Mouse (Mus musculus): Measurements from ENCODE around the gene Itgb6.

Itgb6 gene

GRCm38 (mm10) chr2:60712483-60712882 is 10.0 kb downstream of the Itgb6 start:
- no peak for DNase-seq

GRCm38 (mm10) chr2:60711098-60711880 is 11.2 kb downstream of the Itgb6 start:
- no peak for DNase-seq

GRCm38 (mm10) chr2:60710317-60710716 is 12.1 kb downstream of the Itgb6 start:
- no peak for DNase-seq

GRCm38 (mm10) chr2:60708671-60709070 is 13.8 kb downstream of the Itgb6 start:
- DNase-seq = no peak

GRCm38 (mm10) chr2:60706866-60707265 is 15.6 kb downstream of the Itgb6 start:
- no peak for DNase-seq

- no peak for DNase-seq
Observed at GRCm38 (mm10) chr2:60705426-60705825, 17.0 kb downstream of the Itgb6 start.

GRCm38 (mm10) chr2:60703315-60703714 is 19.1 kb downstream of the Itgb6 start:
- DNase-seq = no peak

GRCm38 (mm10) chr2:60700956-60701355 is 21.5 kb downstream of the Itgb6 start:
- DNase-seq = no peak

GRCm38 (mm10) chr2:60700013-60700412 is 22.4 kb downstream of the Itgb6 start:
- no peak for DNase-seq

GRCm38 (mm10) chr2:60699591-60699990 is 22.9 kb downstream of the Itgb6 start:
- no peak for DNase-seq

- DNase-seq = peak; percentile 11
Observed at GRCm38 (mm10) chr2:60698155-60698554, 24.3 kb downstream of the Itgb6 start.

GRCm38 (mm10) chr2:60697530-60697929 is 24.9 kb downstream of the Itgb6 start:
- DNase-seq = no peak

GRCm38 (mm10) chr2:60696559-60696958 is 25.9 kb downstream of the Itgb6 start:
- no peak for DNase-seq

GRCm38 (mm10) chr2:60695706-60696105 is 26.7 kb downstream of the Itgb6 start:
- DNase-seq = no peak

GRCm38 (mm10) chr2:60694563-60694962 is 27.9 kb downstream of the Itgb6 start:
- DNase-seq = no peak

- DNase-seq = no peak
Observed at GRCm38 (mm10) chr2:60692239-60692638, 30.2 kb downstream of the Itgb6 start.

- no peak for DNase-seq
Observed at GRCm38 (mm10) chr2:60690212-60690611, 32.2 kb downstream of the Itgb6 start.

- peak; percentile 10 for DNase-seq
Observed at GRCm38 (mm10) chr2:60688944-60689615, 33.4 kb downstream of the Itgb6 start.

- DNase-seq = no peak
Observed at GRCm38 (mm10) chr2:60688150-60688549, 34.3 kb downstream of the Itgb6 start.

GRCm38 (mm10) chr2:60685973-60686372 is 36.5 kb downstream of the Itgb6 start:
- no peak for DNase-seq

- DNase-seq = no peak
Observed at GRCm38 (mm10) chr2:60684168-60684567, 38.3 kb downstream of the Itgb6 start.

GRCm38 (mm10) chr2:60682554-60682953 is 39.9 kb downstream of the Itgb6 start:
- DNase-seq = no peak

GRCm38 (mm10) chr2:60674413-60674812 is 48.0 kb downstream of the Itgb6 start:
- no peak for DNase-seq
